Mouse (Mus musculus): ENCODE data around the gene Foxa3. TPM values are rescaled to one million over a fixed set of nuclear protein-coding genes. Genes with fewer than 3 reads are reported as not detected.

Gene Foxa3
- polyA plus RNA-seq, 1 experiment from 2014 or later: not detected

GRCm38 (mm10) chr7:19021048-19021447 lies 2.3 kb downstream of the Foxa3 start:
- H3K9me3 ChIP-seq (ENCODE audit: control insufficient read depth, low read length): no peaks in the 10 kb centered on the region
- DNase-seq (ENCODE audit: low spot score) (no peak), ATAC-seq (ENCODE audit: low FRiP score) (no peak)
- no peak overlapping the region for H3K27ac ChIP-seq (ENCODE audit: low read depth, low read length)
- H3K4me1 ChIP-seq (replicated peaks; ENCODE audit: control insufficient read depth, insufficient read depth, low read length): no peaks in the 10 kb centered on the region
- H3K4me3 ChIP-seq (ENCODE audit: low read depth, low read length): no peak overlapping the region
- H3K36me3 ChIP-seq (ENCODE audit: control insufficient read depth, insufficient read depth, low read length): no peaks in the 10 kb centered on the region
- H3K4me2 ChIP-seq (replicated peaks; ENCODE audit: low read depth, low read length): no peak overlapping the region
- H3K27me3 ChIP-seq (ENCODE audit: control insufficient read depth, insufficient read depth, low read length): peaks cover 34% of the 10 kb centered on the region
- 25% methylated on average over 8 of the region's 8 CpGs for WGBS
- H3K9ac ChIP-seq (ENCODE audit: low read depth, low read length): no peak overlapping the region

DNA sequence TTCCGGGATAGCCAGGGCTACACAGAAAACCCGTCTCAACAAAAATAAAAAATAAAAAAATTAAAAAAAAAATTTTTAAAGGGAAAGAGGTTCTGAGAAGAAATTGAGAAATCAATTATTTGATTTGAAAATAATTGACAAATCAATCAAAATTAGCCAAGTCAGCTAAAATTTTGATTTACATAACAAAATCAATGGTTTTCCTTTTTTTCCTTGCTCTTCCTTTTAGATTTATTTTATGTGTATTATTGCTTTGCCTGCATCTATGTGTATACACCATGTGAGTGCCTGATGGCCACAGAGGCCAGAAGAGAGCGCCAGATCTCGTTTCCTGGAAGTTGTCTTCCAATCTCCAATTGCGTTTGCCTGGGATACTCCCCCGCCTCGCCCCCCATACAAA lies 5.4 kb downstream of the Foxa3 start:
- Histone ChIP-seq H3K36me3 (ENCODE audit: control insufficient read depth, insufficient read depth, low read length) (no peaks in the 10 kb centered on the region), H3K27ac (ENCODE audit: low read depth, low read length) (no peak overlapping the region), H3K9me3 (ENCODE audit: control insufficient read depth, low read length) (no peaks in the 10 kb centered on the region), H3K9ac (ENCODE audit: low read depth, low read length) (no peak overlapping the region), H3K4me3 (ENCODE audit: low read depth, low read length) (no peak overlapping the region), H3K4me1 (replicated peaks; ENCODE audit: control insufficient read depth, insufficient read depth, low read length) (no peaks in the 10 kb centered on the region), H3K4me2 (replicated peaks; ENCODE audit: low read depth, low read length) (no peak overlapping the region), H3K27me3 (ENCODE audit: control insufficient read depth, insufficient read depth, low read length) (peaks cover 25% of the 10 kb centered on the region)
- WGBS: 93% methylated on average over 7 of the region's 7 CpGs
- no peak for DNase-seq (ENCODE audit: low spot score)
- ATAC-seq (ENCODE audit: low FRiP score): no peak

DNA sequence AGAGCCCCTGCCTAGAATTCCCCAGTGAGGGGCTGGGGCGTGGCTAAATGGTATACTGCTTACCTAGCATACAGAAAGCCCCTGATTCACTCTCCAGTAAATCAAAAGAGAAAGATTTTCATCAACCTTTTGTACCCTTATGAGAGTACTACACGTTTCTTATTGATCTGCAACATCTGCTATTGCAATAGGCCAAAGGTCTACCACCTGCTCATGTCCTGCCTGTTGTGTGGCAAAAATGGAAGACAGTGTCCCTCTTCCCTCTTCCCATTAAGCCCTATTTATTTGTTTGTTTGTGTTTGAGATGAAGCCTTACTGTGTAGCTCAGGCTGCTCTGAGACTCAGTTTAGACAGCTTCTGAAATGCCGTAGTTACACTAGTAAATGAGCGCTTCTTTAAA lies 7.3 kb downstream of the Foxa3 start:
- Histone ChIP-seq H3K9ac (ENCODE audit: low read depth, low read length) (no peak overlapping the region), H3K4me2 (replicated peaks; ENCODE audit: low read depth, low read length) (no peak overlapping the region), H3K4me1 (replicated peaks; ENCODE audit: control insufficient read depth, insufficient read depth, low read length) (no peaks in the 10 kb centered on the region; the same call in 1 of the 2 replicates), H3K9me3 (ENCODE audit: control insufficient read depth, low read length) (no peaks in the 10 kb centered on the region), H3K4me3 (ENCODE audit: low read depth, low read length) (no peak overlapping the region), H3K27me3 (ENCODE audit: control insufficient read depth, insufficient read depth, low read length) (peaks cover 8% of the 10 kb centered on the region), H3K36me3 (ENCODE audit: control insufficient read depth, insufficient read depth, low read length) (no peaks in the 10 kb centered on the region), H3K27ac (ENCODE audit: low read depth, low read length) (no peak overlapping the region)
- ATAC-seq (ENCODE audit: low FRiP score) (no peak), DNase-seq (ENCODE audit: low spot score) (no peak)
- WGBS: 94% methylated on average over 4 of the region's 4 CpGs

DNA sequence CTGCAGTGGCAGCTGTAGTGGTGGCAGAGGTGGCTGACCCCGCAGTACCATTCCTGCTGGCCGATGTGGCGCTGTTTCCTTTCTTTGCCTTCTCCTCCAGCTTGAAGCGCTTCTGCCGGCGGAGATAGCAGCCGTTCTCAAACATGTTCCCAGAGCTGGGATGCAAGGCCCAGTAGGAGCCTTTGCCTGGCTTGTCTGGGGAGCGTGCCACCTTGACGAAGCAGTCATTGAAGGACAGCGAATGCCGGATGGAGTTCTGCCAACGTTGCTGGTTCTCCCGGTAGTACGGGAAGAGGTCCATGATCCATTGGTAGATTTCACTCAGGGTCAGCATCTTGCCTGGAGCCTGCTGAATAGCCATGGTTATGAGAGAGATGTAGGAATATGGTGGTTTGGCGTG lies 8.9 kb downstream of the Foxa3 start:
- Histone ChIP-seq H3K4me1 (replicated peaks; ENCODE audit: control insufficient read depth, insufficient read depth, low read length) (no peaks in the 10 kb centered on the region; the same call in 1 of the 2 replicates), H3K27ac (ENCODE audit: low read depth, low read length) (no peak overlapping the region), H3K9ac (ENCODE audit: low read depth, low read length) (no peak overlapping the region), H3K27me3 (ENCODE audit: control insufficient read depth, insufficient read depth, low read length) (no peaks in the 10 kb centered on the region), H3K4me2 (replicated peaks; ENCODE audit: low read depth, low read length) (no peak overlapping the region), H3K36me3 (ENCODE audit: control insufficient read depth, insufficient read depth, low read length) (no peaks in the 10 kb centered on the region), H3K4me3 (ENCODE audit: low read depth, low read length) (no peak overlapping the region), H3K9me3 (ENCODE audit: control insufficient read depth, low read length) (no peaks in the 10 kb centered on the region)
- 66% methylated on average over 15 of the region's 15 CpGs for WGBS
- DNase-seq (ENCODE audit: low spot score): no peak
- no peak for ATAC-seq (ENCODE audit: low FRiP score)

- Histone ChIP-seq H3K9me3 (ENCODE audit: control insufficient read depth, low read length) (no peaks in the 10 kb centered on the region), H3K4me2 (replicated peaks; ENCODE audit: low read depth, low read length) (no peak overlapping the region), H3K4me3 (ENCODE audit: low read depth, low read length) (no peak overlapping the region), H3K36me3 (ENCODE audit: control insufficient read depth, insufficient read depth, low read length) (no peaks in the 10 kb centered on the region), H3K27ac (ENCODE audit: low read depth, low read length) (no peak overlapping the region), H3K27me3 (ENCODE audit: control insufficient read depth, insufficient read depth, low read length) (no peaks in the 10 kb centered on the region), H3K9ac (ENCODE audit: low read depth, low read length) (no peak overlapping the region), H3K4me1 (replicated peaks; ENCODE audit: control insufficient read depth, insufficient read depth, low read length) (no peaks in the 10 kb centered on the region; the same call in 1 of the 2 replicates)
- 51% methylated on average over 2 of the region's 2 CpGs for WGBS
- ATAC-seq (ENCODE audit: low FRiP score) (no peak), DNase-seq (ENCODE audit: low spot score) (no peak)
These were observed 10.5 kb downstream of the Foxa3 start for GRCm38 (mm10) chr7:19012882-19013281.

DNA sequence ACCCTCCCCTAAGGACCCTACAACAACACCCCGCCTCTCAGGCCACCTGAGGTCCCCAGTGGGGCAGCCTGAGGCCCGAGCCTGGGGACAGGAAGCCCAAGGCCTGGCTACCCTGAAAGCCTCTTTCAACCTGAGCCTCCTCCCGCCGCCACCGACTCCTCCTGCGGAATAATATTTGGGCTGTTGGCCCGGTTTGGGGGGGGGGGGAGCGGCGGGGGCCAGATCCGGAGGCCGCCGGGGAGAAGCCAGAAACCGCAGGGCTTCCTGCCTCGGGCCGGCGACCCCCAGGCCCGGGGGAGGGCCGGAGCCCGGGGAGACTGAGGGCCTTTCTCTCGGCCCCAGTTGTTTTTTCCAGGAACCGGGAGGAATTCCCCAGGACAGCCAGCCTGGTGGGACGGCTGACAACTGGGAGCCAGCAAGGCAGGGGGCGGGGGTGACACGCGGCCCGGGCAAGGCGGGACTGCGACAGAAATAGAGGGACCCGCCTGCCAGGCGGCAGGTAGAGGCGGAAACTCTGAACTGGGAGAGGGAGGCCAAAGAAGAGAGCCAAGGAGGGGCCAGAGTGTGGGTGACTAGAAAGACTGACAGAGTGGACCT lies 11.2 kb downstream of the Foxa3 start:
- Histone ChIP-seq H3K9ac (ENCODE audit: low read depth, low read length) (peak overlapping the region; percentile 69), H3K4me1 (replicated peaks; ENCODE audit: control insufficient read depth, insufficient read depth, low read length) (no peaks in the 10 kb centered on the region; the same call in 1 of the 2 replicates), H3K4me2 (replicated peaks; ENCODE audit: low read depth, low read length) (peak overlapping the region; percentile 37), H3K36me3 (ENCODE audit: control insufficient read depth, insufficient read depth, low read length) (no peaks in the 10 kb centered on the region), H3K27ac (ENCODE audit: low read depth, low read length) (no peak overlapping the region), H3K27me3 (ENCODE audit: control insufficient read depth, insufficient read depth, low read length) (no peaks in the 10 kb centered on the region), H3K9me3 (ENCODE audit: control insufficient read depth, low read length) (no peaks in the 10 kb centered on the region), H3K4me3 (ENCODE audit: low read depth, low read length) (peak overlapping the region; percentile 26)
- ATAC-seq (ENCODE audit: low FRiP score) (peak; percentile 31), DNase-seq (ENCODE audit: low spot score) (peak; percentile 37)
- WGBS: 3% methylated on average over 28 of the region's 31 CpGs

GRCm38 (mm10) chr7:19010581-19010980 lies 12.8 kb downstream of the Foxa3 start:
- Histone ChIP-seq H3K9ac (ENCODE audit: low read depth, low read length) (no peak overlapping the region), H3K4me1 (replicated peaks; ENCODE audit: control insufficient read depth, insufficient read depth, low read length) (peaks cover 2% of the 10 kb centered on the region; the same call in 1 of the 2 replicates), H3K36me3 (ENCODE audit: control insufficient read depth, insufficient read depth, low read length) (peaks cover 1% of the 10 kb centered on the region; the same call in 1 of the 2 replicates), H3K27ac (ENCODE audit: low read depth, low read length) (no peak overlapping the region), H3K27me3 (ENCODE audit: control insufficient read depth, insufficient read depth, low read length) (no peaks in the 10 kb centered on the region), H3K4me3 (ENCODE audit: low read depth, low read length) (no peak overlapping the region), H3K9me3 (ENCODE audit: control insufficient read depth, low read length) (no peaks in the 10 kb centered on the region), H3K4me2 (replicated peaks; ENCODE audit: low read depth, low read length) (no peak overlapping the region)
- ATAC-seq (ENCODE audit: low FRiP score) (no peak), DNase-seq (ENCODE audit: low spot score) (no peak)
- WGBS: 84% methylated on average over 7 of the region's 7 CpGs

- DNase-seq (ENCODE audit: low spot score): no peak
- no peaks in the 10 kb centered on the region for H3K9me3 ChIP-seq (ENCODE audit: control insufficient read depth, low read length)
- H3K9ac ChIP-seq (ENCODE audit: low read depth, low read length): no peak overlapping the region
- no peak overlapping the region for H3K4me3 ChIP-seq (ENCODE audit: low read depth, low read length)
- H3K4me1 ChIP-seq (replicated peaks; ENCODE audit: control insufficient read depth, insufficient read depth, low read length): peaks cover 12% of the 10 kb centered on the region
- H3K27ac ChIP-seq (ENCODE audit: low read depth, low read length): no peak overlapping the region
- WGBS: 75% methylated on average over 13 of the region's 13 CpGs
- H3K4me2 ChIP-seq (replicated peaks; ENCODE audit: low read depth, low read length): no peak overlapping the region
- ATAC-seq (ENCODE audit: low FRiP score): no peak
- no peaks in the 10 kb centered on the region for H3K27me3 ChIP-seq (ENCODE audit: control insufficient read depth, insufficient read depth, low read length)
- peaks cover 4% of the 10 kb centered on the region; the same call in 1 of the 2 replicates for H3K36me3 ChIP-seq (ENCODE audit: control insufficient read depth, insufficient read depth, low read length)
These were observed 16.0 kb downstream of the Foxa3 start for GRCm38 (mm10) chr7:19007026-19007977.
